Mouse (Mus musculus) brain, adult 2 months (tissue): ENCODE measurements at regions not wholly inside any gene's neighbourhood (a gene's known extent, or its start where the extent isn't known, plus 50 kb on each side); places are given as distances from the start of the nearest gene placed in this dataset.
"Not testable (repeated sequence)": the region's sequence is repeated elsewhere in the genome, so short reads cannot be mapped to it uniquely, and the experiment has no call there.

Source experiments
- DNase-seq: peaks from one replicate; pipeline ENCODE4 v3.0.0; 2011; ENCODE audit warnings: low read depth, low spot score

- DNase-seq = no peak
Measured at GRCm38 (mm10) chr2:108756251-108756650, 524.3 kb upstream of the Kif18a start.

- DNase-seq = peak; percentile 79
Measured at GRCm38 (mm10) chr2:108764703-108765102, 515.8 kb upstream of the Kif18a start.

GRCm38 (mm10) chr2:108766461-108766860 lies 514.1 kb upstream of the Kif18a start:
- no peak for DNase-seq

GRCm38 (mm10) chr2:108770383-108770782 lies 510.2 kb upstream of the Kif18a start:
- no peak for DNase-seq

- DNase-seq = no peak
Measured at GRCm38 (mm10) chr2:108783457-108783856, 497.1 kb upstream of the Kif18a start.

- peak; percentile 90 for DNase-seq
Measured at GRCm38 (mm10) chr2:108785161-108785957, 495.2 kb upstream of the Kif18a start.

DNA sequence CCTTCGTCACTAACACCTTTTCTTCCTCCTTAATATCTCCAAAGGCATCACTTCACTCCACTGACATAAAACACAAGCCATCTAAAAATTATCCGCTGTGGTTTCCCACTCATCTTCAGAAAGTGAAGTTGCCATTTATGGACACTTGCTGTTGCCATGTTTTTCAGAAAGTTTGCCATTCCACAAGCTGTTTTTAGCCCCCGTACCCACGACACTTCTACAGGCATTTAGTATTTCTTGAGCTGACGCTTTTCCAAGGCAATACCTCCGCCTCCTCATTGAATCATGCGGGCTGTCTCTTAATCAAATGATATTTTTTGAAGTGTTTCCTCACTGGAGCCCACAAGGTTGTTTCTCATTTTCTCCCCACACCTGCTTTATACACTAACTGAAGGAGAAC lies 491.4 kb upstream of the Kif18a start:
- peak; percentile 77 for DNase-seq

- peak; percentile 10 for DNase-seq
Measured at GRCm38 (mm10) chr2:108795145-108795544, 485.4 kb upstream of the Kif18a start.

- DNase-seq = no peak
Measured at GRCm38 (mm10) chr2:108796816-108797581, 483.5 kb upstream of the Kif18a start.

- peak; percentile 74 for DNase-seq
Measured at GRCm38 (mm10) chr2:108812367-108812766, 468.2 kb upstream of the Kif18a start.

DNA sequence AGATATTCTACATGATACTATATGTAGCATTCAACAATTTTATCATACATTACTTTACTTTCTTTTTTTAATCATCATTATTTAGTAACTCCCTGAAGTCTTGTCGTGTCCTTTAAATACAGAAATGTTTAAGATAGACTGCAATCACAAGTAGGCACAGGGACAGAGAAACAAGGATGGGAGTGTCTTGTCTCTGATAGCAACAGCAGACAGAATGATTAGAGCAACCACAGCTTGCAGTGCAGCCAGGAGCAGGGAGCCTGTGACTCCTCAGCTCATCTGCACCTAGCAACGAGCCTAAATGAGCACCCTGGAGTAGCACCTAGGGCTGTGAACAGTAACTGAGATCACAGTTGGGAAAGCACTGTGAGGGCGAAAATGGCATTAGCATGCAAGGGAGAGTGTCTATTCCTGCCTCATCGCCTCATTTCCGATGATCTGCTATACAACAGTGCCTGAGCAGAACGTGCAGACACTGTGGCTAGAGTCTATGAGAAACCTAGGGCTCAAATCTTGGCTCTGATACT lies 467.4 kb upstream of the Kif18a start:
- DNase-seq = peak; percentile 72

GRCm38 (mm10) chr2:108816579-108816978 lies 464.0 kb upstream of the Kif18a start:
- peak; percentile 24 for DNase-seq

GRCm38 (mm10) chr2:108824025-108824424 lies 456.5 kb upstream of the Kif18a start:
- DNase-seq = no peak

GRCm38 (mm10) chr2:108825981-108826380 lies 454.6 kb upstream of the Kif18a start:
- DNase-seq = peak; percentile 81

GRCm38 (mm10) chr2:108827106-108827838 lies 453.3 kb upstream of the Kif18a start:
- DNase-seq = peak; percentile 63

GRCm38 (mm10) chr2:108827974-108828700 lies 452.4 kb upstream of the Kif18a start:
- no peak for DNase-seq

DNA sequence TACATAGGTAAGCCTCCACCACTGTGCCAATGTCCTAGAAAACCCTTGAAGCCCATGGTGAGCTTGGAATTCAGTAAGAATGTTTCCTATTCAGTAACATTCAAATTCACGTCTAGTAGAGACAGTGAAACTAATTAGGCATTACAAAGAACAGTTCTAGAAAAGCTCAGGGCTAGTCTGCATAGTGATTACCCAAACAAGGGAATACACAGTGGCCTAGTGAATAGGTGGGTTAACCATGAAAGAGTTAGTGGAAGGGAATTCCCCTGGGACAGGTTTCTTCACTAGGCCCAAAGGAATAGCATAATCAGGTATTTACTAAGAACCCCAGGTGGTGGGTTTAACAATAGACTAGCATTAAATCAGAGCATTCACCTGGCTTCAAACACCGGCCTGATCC lies 436.7 kb upstream of the Kif18a start:
- DNase-seq = not testable (repeated sequence)

DNA sequence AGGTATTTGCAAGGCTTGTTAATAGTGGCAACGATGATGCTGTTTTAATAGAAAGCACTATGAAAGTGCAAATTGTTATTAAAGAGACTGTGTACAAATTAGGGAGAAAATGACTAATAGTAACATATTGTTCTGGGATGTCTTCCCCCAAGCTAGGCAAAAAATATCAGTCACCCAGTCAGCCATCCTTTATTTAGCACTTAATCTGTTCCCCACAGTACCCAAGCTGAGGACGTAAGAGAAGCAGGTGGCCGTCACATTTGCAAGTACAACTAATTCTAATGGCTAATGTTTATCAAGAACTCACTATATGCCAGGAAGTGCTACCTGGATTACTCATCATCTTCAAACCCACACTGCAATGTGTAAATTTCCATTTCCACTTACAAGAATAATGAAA lies 432.5 kb upstream of the Kif18a start:
- peak; percentile 45 for DNase-seq

GRCm38 (mm10) chr2:108854399-108854798 lies 426.1 kb upstream of the Kif18a start:
- peak; percentile 22 for DNase-seq

DNA sequence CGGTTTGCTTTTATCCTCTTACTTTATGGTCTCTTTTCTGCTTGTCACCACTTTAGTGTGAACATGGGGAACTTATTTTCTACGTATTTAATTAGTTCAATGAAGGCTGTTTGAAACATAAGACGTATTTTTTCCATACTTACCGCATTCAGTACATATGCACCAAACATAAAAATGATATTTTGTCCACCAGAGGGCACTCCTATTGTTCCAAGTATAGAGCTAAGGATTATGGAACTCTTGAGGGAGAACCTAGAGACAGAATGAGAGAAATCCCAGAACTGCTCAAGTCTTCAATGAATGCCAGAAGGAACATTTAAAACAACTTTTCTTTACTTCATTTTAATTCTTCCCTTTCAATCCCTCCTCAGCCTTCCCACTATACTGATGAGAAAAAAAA lies 403.4 kb upstream of the Kif18a start:
- DNase-seq = peak; percentile 62

DNA sequence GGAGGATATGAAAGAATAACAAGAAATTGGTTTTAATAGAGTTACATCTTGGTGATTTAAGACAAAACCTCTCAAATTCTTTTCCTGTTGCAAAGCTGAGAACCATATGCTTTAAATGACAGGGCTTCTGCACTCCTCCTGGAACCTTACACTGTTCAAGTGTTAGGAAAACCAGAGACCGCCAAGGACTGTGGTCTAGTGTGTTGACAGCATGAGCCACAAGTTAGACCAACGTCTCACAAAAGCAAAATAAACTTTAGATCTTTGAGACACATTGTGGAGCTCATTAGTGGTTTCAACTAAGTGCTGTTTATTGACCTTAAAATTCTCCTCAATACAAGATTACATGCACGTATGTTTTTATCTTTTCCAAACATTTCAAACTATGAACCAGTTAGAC lies 402.9 kb upstream of the Kif18a start:
- no peak for DNase-seq
